Mouse (Mus musculus): ENCODE data around the gene Rundc3a.
"Not testable (repeated sequence)": the region's sequence is repeated elsewhere in the genome, so short reads cannot be mapped to it uniquely, and the experiment has no call there.

Rundc3a gene

DNA sequence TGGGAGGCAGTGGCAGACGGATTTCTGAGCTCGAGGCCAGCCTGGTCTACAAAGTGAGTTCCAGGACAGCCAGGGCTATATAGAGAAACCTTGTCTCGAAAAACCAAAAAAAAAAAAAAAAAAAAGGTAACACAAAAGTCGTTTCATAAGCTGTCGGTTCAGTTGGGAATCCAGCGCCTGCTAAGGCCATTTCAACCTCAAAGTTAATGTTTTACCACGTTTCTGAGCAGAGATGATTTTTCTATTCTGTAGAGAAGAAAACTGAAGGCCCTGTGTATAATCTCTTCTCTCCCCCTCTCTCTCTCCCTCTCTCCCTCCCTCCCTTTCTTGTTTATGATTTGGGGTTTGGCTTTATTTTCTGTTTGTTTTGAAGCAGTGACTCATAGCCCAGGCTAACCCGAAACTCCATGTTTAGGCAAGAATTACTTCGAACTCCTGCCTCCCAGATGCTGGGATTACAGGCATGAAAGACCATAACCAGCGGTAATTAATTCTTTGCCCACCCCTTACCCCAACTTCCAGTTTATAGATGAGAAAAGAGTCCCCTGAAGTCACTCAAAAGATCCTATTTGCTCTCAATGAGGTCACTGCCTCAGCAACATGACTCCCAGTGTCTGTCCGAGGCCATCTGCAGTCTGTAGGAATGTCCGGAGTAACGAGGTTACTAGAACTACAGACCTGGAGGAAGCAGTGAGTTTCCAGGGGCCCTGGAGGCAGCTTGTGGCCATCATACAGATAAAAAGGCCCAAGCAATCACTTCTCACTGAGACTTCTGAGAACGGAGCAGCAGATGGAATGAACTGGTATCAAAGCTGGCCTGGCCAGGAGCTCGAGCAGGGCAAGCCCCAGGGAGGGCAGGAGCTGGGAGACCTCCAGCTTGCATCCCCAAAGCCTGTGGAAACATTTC, 15.9 kb downstream of the Rundc3a start:
- DNase-seq: peak in 1 of 2 experiments; percentile 10

DNA sequence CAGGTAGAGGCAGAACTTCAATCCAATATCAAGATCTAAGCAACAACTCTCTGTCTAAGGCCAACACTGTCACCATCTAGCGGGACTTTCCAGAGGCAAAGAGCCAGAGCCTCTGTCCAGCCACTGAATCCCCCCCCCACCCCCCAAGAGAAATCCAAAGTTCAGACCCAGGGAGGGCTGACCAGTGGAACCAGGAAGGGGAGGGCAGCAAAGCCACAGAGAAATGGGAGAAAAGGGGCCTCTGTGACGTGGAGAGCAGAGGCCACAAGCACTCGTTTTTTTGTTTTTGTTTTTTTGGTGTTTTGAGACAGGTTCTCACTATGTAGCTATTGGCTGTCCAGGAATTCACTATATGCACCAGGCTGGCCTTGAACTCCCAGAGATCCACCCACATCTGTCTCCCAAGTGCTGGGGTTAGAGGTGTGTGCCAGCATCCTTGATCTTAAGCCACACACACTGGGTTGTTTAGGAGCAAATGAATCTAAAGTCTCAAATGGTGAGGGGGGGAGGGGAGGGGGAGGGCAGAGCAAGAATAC, 16.7 kb downstream of the Rundc3a start:
- no peak for DNase-seq

DNA sequence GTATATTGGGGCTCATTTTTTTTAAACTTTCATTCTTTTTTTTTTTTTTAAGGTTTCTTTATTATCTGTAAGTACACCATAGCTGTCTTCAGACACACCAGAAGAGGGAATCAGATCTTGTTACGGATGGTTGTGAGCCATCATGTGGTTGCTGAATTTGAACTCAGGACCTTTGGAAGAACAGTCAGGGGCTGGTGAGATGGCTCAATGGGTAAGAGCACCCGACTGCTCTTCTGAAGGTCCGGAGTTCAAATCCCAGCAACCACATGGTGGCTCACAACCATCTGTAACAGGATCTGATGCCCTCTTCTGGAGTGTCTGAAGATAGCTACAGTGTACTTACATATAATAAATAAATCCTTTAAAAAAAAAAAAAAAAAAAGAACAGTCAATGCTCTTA, 17.1 kb downstream of the Rundc3a start:
- not testable (repeated sequence) for DNase-seq

DNA sequence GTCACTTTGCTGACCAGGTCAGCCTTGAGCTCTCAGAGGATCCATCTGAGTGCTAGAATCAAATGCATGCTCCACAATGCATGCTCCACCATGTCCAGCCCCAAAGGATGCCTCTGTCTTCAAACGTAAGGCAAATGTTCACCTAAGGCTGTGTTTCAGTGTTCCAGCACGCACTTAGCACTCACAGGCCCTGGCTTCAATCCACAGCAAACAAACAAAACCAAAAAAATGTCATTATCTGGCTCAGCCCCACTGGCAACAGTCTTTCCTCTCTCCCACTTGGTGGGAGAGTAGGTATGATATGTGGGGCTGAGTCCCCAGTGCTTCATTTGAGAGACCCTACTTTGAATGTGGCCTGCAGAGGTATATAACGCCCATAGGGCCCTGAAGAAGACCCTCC, 17.9 kb downstream of the Rundc3a start:
- DNase-seq: no peak

DNA sequence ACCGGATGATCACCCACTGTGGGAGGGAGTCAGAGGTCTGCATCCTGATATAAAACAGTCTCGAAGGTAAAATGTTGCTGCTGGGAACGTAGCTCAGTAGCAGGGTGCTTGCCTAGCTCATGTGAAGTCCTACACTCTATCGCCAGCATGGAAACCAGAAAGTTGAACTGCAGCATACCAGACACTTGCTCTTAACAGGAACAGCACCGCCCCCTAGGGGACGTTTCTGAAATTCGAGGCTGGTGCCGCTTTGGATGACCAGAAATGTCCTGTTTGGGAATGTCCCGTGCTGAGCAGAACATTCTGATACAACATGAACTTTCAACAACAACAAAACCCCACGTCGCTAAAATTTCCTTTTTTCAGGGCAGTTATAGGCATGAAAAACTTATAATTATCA, 18.5 kb downstream of the Rundc3a start:
- DNase-seq: peak; percentile 95 to 97

DNA sequence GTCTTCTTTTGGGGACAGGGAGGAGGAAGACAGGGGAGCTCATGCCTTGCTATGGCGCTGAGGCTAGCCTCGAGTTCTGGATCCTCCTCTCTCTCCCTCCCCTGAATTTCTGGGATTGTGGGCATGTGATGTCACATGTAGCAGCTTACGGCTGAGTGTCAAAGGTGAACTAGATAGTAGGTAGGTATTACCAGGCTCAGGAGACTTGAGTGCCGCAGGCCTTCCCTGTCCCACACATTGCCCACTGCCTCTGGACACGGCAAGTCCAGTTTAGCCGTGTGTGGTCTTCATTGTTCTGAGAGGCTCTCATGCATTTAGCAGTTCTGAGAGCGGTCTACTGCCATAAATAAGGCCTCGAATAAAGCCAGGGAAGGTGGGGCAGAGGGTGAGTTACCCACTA, 19.9 kb downstream of the Rundc3a start:
- no peak for DNase-seq

DNA sequence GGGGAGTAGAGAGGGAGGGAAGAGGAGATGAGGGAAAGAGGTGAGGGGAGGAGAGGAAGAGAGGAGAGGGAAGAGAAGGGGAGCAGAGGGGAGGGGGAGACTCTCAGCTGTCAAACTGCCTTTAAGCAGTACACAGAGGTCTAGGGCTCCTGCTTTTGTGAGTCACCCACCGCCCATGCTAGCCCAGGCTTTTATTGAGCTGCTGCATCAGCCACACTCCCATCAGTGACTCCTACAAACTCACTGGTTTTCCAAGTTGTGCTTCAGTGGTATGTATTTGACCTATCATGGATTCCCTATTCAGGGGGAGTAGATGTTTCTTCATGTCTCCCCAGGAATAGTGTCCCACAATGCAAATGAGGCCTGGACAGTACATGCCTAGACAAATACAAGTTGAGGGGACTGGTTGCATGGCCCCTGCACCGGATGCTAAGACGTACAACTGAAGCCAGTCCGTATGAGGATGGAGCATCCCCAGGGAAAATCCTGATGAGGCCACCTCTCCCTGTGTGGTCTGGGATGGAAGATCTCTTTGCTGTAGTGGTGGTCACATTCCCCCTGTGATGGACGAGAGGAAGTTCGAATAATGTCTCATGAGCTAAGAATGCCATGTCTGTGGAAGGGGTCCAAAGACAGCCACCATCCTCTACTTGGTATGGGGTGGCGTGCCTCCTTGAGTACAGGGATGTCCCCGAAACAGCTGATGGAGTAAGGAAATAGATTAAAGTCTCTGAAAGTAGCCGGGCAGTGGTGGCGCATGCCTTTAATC, 22.0 kb downstream of the Rundc3a start:
- DNase-seq: no peak

DNA sequence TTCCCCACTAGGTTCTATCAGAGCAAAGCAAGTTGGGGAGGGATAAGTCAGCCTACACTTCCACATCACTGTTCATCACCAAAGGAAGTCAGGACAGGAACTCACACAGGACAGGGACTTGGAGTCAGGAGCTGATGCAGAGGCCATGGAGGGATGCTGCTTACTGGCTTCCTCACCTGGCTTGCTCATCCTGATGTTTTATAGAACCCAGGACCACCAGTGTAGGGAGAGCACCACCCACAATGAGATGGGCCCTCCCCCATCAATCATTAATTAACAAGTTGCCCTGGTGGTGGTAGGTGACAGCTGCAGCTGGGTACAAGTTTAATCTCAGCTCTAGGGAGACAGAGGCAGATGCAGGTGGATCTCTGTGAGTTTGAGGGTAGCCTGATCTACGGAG, 24.0 kb downstream of the Rundc3a start:
- no peak for DNase-seq

DNA sequence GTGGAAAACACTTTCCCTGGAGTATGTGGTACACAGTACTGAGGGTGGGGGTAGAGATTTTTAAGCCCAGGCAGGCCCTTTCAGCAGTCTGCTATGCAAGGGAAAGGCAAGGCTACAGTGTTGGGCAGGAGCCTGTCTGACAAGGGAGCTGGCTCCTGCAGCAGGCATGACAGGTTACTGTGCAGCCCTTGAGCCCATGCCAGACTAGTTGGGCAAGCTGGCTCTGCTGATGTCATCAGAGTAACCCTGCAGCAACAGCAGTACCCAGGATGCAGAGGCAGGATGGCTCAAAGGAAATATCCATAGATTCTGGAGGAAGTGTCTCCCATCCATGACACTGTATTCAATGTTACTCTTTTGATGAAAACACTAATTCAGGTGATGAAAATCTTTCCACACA, 25.7 kb downstream of the Rundc3a start:
- peak; percentile 17 to 54 for DNase-seq

DNA sequence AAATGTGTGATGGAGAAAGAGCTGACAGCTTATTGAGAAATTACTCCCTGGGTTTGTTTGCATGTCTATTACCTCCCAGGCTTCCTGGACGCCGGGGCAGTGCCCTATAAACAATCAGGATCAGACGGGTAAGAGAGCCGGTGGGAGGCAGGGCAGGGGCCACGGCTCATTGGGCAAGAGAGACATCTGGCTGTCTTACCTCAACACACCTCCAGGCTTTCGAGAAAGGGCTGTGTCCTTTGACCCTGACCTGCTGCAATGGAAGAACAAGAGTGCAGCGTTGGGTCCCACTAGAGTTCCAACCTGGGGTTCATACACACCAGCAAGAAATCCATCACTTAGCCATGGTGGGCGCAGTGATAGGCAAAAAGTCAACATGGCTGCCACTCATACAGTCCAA, 28.4 kb downstream of the Rundc3a start:
- no peak for DNase-seq

DNA sequence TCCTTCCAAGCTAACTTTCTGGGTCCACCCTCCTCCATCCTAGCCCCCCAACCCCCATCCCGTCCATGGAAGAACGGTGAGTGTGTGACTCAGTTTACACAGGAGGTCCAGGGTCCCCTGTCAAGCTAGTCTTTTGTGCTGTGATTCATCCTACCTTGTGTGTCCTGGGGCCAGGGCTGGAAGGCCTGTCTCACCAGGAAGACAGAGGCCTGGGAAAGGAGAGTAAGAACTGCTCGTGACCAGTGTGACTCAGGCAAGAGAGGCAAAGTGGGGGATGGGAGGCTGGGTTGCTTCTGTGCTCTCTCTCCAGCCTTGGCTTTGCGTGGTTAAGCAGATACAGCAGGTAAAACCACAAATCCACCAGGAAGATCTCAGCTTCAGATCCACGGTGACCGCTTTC, 31.5 kb downstream of the Rundc3a start:
- peak in 1 of 2 experiments; percentile 5 for DNase-seq

DNA sequence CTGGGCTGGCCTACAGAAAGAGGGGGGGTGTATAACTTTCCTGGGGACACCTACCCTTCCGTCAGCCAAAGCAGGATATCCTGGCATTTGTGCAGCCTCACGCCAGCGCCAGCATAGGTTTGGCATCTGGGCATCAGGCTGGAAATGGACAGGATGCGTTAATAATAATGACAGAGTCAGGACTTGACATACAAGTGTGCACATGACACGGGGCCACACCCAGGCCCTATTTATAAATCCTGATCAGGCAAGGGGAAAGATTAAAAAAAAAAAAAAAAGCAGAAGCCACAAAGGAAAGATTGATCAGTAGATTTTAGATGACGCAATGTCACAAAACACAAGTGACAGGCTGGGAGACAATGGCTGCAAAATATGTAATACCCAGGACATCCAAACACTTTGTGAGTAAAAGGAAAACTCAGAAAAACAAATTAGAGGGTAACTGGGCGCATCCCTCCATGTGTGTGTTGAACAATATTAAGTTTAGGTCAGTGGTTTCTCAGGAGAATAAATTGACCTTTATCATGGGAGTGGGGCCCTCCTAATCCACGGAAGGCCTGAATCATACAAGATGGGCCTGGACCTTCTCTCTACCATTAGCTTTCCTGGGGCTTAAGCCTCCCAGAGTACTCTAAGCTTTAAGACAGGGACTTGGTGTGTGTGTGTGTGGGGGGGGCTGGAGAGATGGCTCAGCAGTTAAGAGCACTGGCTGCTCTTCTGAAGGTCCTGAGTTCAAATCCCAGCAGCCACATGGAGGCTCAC, 32.5 kb downstream of the Rundc3a start:
- DNase-seq: no peak

DNA sequence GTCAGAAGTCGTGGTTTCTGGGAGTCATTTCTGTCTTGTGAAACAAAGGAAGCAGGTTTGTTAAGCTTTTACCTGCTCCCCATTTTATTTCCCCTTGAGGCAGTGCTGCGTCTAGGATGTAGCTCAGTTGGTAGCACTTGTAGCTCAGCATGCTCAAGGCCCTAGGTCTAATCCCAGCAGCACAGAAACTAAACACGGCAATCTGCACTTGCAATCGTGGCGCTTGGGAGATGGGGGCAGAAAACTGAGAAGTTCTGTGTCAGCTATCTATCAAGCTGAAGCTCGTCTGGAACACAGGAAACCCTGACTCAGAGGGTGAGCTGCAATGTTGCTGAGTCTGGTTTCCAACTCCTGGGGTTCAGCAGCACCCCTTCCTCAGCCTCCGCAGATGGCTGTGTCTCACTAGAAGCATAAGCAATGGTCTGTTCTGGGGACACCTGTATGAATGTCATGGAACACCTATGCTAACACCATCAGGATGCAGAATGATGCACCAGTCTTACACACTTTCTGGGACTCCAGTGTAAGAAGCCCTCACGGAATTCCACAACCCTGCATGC, 35.9 kb downstream of the Rundc3a start:
- DNase-seq: no peak

DNA sequence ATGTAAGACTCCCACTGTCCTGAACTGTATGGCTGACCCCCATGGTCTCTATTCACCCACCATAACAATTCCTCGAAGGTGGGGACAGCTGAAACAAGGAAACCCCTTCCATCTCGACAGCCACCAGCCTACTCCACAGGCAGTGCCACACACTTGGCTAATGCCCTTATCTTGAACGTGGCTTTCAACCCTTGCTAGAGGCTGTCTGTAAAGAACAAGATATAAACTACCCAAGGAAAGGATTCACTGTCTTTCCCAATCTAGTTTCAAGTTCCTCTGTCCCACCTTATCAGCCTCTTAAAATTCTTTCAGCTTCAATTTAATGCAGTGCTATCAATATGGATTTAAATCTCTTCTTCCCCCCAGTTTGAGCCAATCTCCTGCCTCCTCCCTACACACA, 36.3 kb downstream of the Rundc3a start:
- DNase-seq: no peak

DNA sequence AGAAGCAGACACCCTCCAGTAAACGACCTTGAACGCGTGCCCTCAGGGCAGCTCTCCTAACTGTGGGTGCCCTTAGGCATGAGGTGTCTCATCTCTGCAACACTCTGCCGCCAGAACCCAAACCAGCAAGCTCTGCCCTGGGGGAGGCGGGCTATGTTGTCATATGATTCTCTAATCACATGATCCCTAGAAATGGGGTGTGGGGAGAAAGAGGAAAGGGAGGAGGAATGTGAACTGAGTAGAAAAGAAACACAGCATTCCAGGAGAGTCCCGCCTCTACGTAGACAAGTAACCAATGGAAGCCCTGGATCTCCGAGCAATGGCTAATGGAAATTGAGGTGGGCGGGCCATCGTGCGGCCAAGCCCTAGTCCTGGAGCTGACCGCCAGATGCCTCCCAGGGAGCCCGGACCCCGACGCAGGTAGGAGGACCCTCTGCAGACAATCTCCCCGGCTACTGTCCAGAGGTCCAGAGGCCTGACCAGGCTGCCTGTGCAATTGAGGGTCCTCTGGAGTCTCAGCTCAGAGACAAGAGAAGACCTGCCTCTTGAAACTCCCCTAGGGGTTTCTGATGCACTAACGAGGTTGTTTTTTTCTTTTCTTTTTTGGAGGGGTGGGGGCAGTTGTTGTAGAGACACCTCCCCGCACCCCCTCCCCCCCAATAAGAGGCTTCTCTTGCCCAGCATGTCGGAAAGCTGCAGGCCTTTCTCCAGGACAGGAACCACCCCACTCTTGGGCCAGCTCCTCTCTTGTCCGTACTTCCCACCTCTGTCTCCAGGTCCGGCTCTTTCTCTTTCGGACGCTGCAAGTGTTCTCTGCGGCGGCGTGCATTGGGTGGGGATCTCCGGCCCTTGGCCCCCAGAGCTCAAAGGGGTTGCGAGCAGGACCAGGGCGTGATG, 37.2 kb downstream of the Rundc3a start, which contains the start of gene Grn:
Grn (plus strand) TSS at position 195 of the 897 bp plus-strand sequence.
- peak; percentile 90 to 92 for DNase-seq

DNA sequence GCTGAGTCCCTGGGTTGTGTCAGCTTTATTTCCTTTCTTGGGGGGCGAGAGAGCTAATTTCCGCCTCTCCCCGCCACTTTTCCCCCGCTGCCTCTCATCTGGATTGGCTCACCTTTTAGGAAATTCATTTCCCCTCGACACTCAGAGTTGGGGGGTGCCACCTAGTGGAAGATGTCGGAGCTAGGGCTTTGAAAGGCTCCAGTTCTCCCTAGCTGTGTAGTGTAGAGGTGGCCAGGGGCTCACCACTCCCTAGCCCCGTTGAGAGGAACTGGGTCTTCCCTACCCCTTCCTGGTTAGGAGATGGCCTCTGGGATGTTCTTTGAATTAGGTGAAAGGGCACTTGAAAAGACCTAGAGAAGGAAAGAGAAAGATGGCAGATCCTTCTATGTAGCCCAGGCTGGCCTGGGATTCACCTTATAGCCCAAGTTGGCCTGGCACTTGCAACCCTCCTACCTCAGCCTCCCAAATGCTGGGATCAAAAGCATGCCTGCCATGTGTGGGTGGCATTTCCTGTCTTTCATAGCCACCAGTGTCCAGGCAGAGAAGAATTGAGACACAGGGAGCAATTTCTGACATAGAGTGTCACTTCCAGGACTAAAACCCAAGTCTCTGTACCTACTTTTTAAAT, 37.9 kb downstream of the Rundc3a start:
- peak; percentile 89 to 90 for DNase-seq

DNA sequence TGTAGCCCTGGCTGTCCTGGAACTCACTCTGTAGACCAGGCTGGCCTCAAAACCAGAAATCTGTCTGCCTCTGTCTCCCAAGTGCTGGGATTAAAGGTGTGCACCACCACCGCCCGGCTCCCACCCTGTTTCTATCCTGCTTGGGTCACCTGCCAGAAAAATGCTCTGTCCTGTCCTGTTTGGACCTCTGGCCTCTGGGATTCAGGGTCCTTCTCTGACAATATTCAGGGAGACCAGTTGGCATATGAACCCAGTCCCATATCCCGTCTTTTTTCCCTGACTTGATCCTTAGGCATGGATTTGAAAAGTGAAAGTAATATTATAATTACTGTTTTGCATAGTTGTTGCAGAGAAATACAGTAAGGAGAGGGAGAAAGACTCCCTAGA, 38.5 kb downstream of the Rundc3a start:
- DNase-seq: no peak

DNA sequence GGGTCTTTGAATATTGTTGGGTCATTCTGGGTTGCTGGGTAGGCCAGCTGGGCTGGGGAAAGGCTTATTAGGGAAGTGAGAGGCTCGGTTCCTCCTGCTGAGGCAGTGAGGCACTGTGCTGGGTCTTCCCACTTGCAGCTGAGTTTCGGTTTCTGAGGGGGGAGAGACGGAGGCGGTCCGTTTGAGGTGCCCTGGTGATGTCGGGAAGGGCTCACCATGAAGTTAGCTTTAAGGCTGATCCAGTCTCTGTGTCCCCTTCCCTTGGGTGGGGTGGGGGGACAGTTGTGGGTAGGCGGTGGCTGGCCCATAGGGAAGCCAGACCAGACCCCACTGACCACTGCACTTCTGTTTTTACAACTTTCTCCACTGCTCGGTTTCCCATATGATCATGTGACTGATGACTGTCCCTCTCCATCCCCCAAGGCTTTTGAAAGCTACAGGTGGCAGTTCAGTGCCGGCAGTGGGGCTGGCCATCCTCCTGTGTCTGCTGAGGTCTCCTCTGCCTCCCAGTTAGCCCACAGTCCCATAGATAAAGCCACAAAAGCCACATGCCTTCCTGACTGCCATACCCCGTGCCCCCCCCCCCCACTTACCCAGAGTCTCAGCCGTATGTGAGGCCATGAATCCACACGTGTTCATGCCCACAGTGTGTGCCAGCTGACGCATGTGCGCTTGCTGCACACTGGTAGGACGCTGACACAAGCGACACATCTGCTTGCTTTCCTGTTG, 39.1 kb downstream of the Rundc3a start:
- DNase-seq: no peak

DNA sequence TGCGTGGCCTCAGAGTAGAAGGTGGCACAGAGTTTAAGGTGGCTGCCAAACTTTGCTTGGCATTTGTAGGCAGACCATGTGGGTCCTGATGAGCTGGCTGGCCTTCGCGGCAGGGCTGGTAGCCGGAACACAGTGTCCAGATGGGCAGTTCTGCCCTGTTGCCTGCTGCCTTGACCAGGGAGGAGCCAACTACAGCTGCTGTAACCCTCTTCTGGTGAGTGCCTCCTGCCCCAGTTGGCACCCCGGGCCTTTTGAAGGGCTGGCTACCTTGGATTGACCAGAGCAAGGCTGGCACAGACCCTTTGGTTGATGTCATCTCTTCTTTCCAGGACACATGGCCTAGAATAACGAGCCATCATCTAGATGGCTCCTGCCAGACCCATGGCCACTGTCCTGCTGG, 39.7 kb downstream of the Rundc3a start:
- DNase-seq: peak; percentile 83 to 86

DNA sequence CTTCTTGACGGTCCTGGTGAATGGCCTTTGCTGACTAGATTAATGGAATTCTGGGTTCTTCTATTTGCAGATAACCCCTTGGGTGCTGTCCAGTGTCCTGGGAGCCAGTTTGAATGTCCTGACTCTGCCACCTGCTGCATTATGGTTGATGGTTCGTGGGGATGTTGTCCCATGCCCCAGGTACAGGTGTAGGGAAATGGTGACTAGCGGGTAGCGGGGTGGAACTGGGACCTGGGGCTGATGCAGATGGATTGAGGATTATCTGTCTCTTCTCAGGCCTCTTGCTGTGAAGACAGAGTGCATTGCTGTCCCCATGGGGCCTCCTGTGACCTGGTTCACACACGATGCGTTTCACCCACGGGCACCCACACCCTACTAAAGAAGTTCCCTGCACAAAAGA, 40.7 kb downstream of the Rundc3a start:
- no peak for DNase-seq
